ENCODE assay signal across 8 mouse cellular contexts in the genomic region with DNA sequence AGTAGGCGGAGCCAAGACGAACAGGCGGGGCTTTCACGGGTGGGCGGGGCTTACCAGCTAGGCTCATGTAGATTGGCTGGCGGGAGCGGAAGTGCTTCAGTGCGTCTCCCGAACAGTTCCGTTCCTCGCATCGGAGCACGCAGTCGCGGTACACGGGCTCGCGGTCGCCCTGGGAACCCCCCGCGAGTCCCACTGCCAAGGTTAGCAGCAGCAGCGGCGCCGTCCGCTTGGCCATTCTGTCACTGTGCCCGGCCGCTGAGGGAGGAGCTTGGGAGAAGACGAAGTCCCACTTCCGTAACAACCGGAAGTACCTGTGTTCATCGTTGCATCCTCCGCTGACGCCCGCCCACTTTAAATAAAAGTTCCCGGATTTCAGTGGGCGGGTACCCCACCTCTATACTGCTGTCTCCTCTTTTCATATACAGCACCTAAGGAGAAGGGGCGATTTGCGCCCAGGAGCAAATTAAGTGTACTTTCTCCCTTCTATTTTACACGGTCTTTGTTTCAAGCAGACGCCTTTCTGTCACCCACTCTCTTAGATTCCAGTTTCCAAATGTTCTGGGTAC. TPM values are rescaled to one million over a fixed set of nuclear protein-coding genes. Genes with fewer than 3 reads are reported as not detected.
DNase-seq lines count a peak whose midpoint lies in the region; ATAC-seq lines count a peak whose summit lies in the region.

A gene (minus strand): TSS at position 330 of the 566 bp plus-strand sequence.

- peak; percentile 97 for ATAC-seq in hindbrain, embryonic 15.5 days (ENCODE audit: low FRiP score, low read depth)

- no peaks in the 10 kb centered on the region for H3K79me2 ChIP-seq in macrophage (ENCODE audit: inconsistent target)

- H3K4me2 ChIP-seq in hindbrain, embryonic 15.5 days = peak within 1 kb of the TSS; percentile 69

- peak within 1 kb of the TSS; percentile 95 for H3K27ac ChIP-seq in hindbrain, embryonic 15.5 days (replicated peaks)
- H3K27ac ChIP-seq in macrophage = peak within 1 kb of the TSS; percentile 33; the same call in 1 of the 2 replicates

- H3K27me3 ChIP-seq in hindbrain, embryonic 15.5 days = no peaks in the 10 kb centered on the region

- peaks cover 12% of the 10 kb centered on the region for H3K4me1 ChIP-seq in hindbrain, embryonic 15.5 days (replicated peaks)

- H3K9me3 ChIP-seq in hindbrain, embryonic 15.5 days = no peaks in the 10 kb centered on the region

- WGBS in hindbrain, embryonic 15.5 days = 0% methylated on average over 40 of the region's 40 CpGs
- 1% methylated on average over 40 of the region's 40 CpGs for WGBS in macrophage (ENCODE audit: missing documents)

- peak; percentile 96 for DNase-seq in R1 (ENCODE audit: low read depth, low spot score)
- DNase-seq in cerebellum, postnatal 25 days = peak; percentile 91 to 93
- DNase-seq in frontal cortex, postnatal 36 days (ENCODE audit: low spot score in 2 of 2) = peak; percentile 90
- DNase-seq in left cerebral cortex, adult 18-20 months (ENCODE audit: low spot score in 2 of 2) = peak; percentile 72 to 86
- DNase-seq in right cerebral cortex, adult 18-20 months = peak; percentile 88
- DNase-seq in urinary bladder, postnatal 10 days (ENCODE audit: low spot score) = peak; percentile 39

- H3K36me3 ChIP-seq in hindbrain, embryonic 15.5 days = no peaks in the 10 kb centered on the region
- H3K36me3 ChIP-seq in macrophage (ENCODE audit: inconsistent target) = no peaks in the 10 kb centered on the region

- peak within 1 kb of the TSS; percentile 66 for H3K9ac ChIP-seq in hindbrain, embryonic 15.5 days

- peak within 1 kb of the TSS; percentile 66 for H3K4me3 ChIP-seq in hindbrain, embryonic 15.5 days
- H3K4me3 ChIP-seq in macrophage (ENCODE audit: inconsistent target) = peak within 1 kb of the TSS; percentile 51

RNA-seq across cellular contexts. Expression of the gene that starts here (rescaled TPM):
- polyA plus RNA-seq in hindbrain, embryonic 15.5 days (2015; fragmentation: Nextera tagmentation; extraction: Ambion mirVana) = 7.4 and 9.6 TPM in 2 replicates
- total RNA-seq in left cerebral cortex, adult 18-20 months (2021) = 10 to 100 TPM in 1 of 2 experiments, 1 to 10 TPM in 1; 9.4 to 10.3 TPM
- 1 to 10 TPM in 22 of 26 experiments, under 1 TPM in 2, not detected in 2; 0.49 to 7.8 (median 4.1) TPM for total RNA-seq in macrophage (2018; cell fraction: chromatin; rRNA removed)
- 1 to 10 TPM; 2.9 to 5.3 (median 4.1) TPM for total RNA-seq in macrophage (2018; cell fraction: cytosol; rRNA removed)
- 1 to 10 TPM; 1.0 to 9.5 (median 5.9) TPM for total RNA-seq in macrophage (2018; cell fraction: nucleus; rRNA removed)
- 2.8 to 4.2 TPM (median 2.9 TPM) in 3 replicates for polyA plus RNA-seq in macrophage (2018)

Comparison
In these comparisons a context has a peak if more than half of its experiments do, and no peak if none do; other contexts are left out.
1. Peak in every context shown above with its lines: DNase-seq, ATAC-seq, H3K4me3 ChIP-seq and H3K27ac ChIP-seq.
2. DNase-seq: peak in every context shown above with its lines; median percentile 96 in R1; 92 in cerebellum, postnatal 25 days; 90 in frontal cortex, postnatal 36 days; 88 in right cerebral cortex, adult 18-20 months; 79 in left cerebral cortex, adult 18-20 months; 39 in urinary bladder, postnatal 10 days.